Mouse (Mus musculus) heart, postnatal 0 days (tissue): ENCODE results near the gene Ube2f. TPM values are rescaled to one million over a fixed set of nuclear protein-coding genes. Genes with fewer than 3 reads are reported as not detected.

Source experiments
- ATAC-seq: fragments of 200-750 bp; cut with Nextera tagmentation; 2 replicates; pipeline ENCODE4 v1.8.0; 2017; ENCODE audit warnings: low read depth, moderate number of reproducible peaks, moderate library complexity; ENCODE audit not compliant: insufficient read depth
- DNase-seq: peaks from one replicate; pipeline ENCODE4 v3.0.0-alpha.2; 2016; ENCODE audit warnings: low spot score
- H3K27ac ChIP-seq: fragments of 300-500 bp; sonication (generic); 2 replicates; pipeline ENCODE4 v1.5.1; 2014; ENCODE audit warnings: low read depth, mild to moderate bottlenecking
- H3K27me3 ChIP-seq: fragments of 300-500 bp; sonication (generic); 2 replicates; pipeline ENCODE4 v1.6.1; 2014; ENCODE audit warnings: low read length, mixed read lengths; ENCODE audit not compliant: control insufficient read depth, insufficient read depth
- H3K36me3 ChIP-seq: fragments of 300-500 bp; sonication (generic); replicated peaks from 2 replicates; pipeline ENCODE4 v1.6.1; 2014; ENCODE audit warnings: low read length, mixed read lengths; ENCODE audit not compliant: control insufficient read depth, insufficient read depth
- H3K4me1 ChIP-seq: fragments of 300-500 bp; sonication (generic); 2 replicates; pipeline ENCODE4 v1.6.1; 2014; ENCODE audit warnings: antibody characterized with exemption; ENCODE audit not compliant: control insufficient read depth, insufficient read depth
- H3K4me2 ChIP-seq: fragments of 300-500 bp; sonication (generic); 2 replicates; pipeline ENCODE4 v1.6.1; 2014; ENCODE audit warnings: low read depth, mild to moderate bottlenecking, low read length, moderate library complexity
- H3K4me3 ChIP-seq: fragments of 300-500 bp; sonication (generic); 2 replicates; pipeline ENCODE4 v1.5.1; 2014; ENCODE audit warnings: low read depth, low read length
- H3K9ac ChIP-seq: fragments of 300-500 bp; sonication (generic); replicated peaks from 2 replicates; pipeline ENCODE4 v1.6.1; 2014; ENCODE audit warnings: low read depth, low read length, mixed read lengths
- H3K9me3 ChIP-seq: fragments of 300-500 bp; sonication (generic); replicated peaks from 2 replicates; pipeline ENCODE4 v1.6.1; 2016; ENCODE audit warnings: low read length; ENCODE audit not compliant: control insufficient read depth
- CTCF ChIP-seq: IDR thresholded peaks from 2 replicates; pipeline ENCODE4 v1.5.1; 2016; ENCODE audit warnings: antibody characterized with exemption, control low read depth, low read depth
- EP300 ChIP-seq: IDR thresholded peaks from 2 replicates; pipeline ENCODE4 v1.6.1; 2016; ENCODE audit warnings: antibody characterized with exemption, low read depth
- WGBS: fragments of 180-500 bp; shearing (Covaris S2); extraction: QIAGEN DNeasy Blood & Tissue Kit; methylation state at CpG from one replicate; pipeline ENCODE4 v1.1.7; 2014; 5-methylcytosine and 5-hydroxymethylcytosine counted together
- polyA plus RNA-seq: library from polyadenylated mRNA; unstranded; fragments of >200 nt; fragmentation: Nextera tagmentation; extraction: Ambion mirVana; gene quantifications from 2 replicates; pipeline ENCODE4 v1.2.1, GENCODE M21; 2015
- total RNA-seq: library from RNA; depleted of rRNA; stranded (reverse); fragments of >200 nt; gene quantifications from 2 replicates; pipeline ENCODE4 v1.2.3, GENCODE M21; 2014; ENCODE audit warnings: low replicate concordance; rRNA removed

Ube2f gene
- total and polyA plus RNA-seq, 2 experiments from 2014 or later, result 69.6 to 79.3 TPM

DNA sequence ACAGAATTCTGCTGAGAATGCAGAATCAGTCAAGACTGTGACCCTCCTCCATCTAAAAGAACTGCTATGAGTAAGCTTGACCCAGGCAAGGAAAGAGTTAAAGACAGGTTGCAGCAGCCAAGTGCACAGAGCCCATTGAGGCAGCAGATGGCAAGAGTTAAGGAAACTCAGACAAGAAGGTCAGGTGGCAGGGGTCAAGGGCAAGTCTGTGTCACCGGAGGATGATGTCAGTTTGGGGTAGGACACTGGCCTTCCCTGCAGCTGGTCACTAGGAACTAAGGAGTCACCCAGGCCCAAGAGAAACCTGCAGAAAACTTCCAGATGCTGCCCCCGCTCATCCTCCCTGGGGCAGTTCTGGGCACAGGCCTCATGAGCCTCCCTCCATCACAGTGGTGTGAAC is 74.5 kb downstream of the Ube2f start:
- ATAC-seq, result no peak
- Histone ChIP-seq H3K4me2 (no peak overlapping the region), H3K27me3 (no peaks in the 10 kb centered on the region), H3K27ac (no peak overlapping the region), H3K4me1 (peaks cover 12% of the 10 kb centered on the region), H3K4me3 (no peak overlapping the region), H3K36me3 (no peaks in the 10 kb centered on the region), H3K9ac (no peak overlapping the region), H3K9me3 (no peaks in the 10 kb centered on the region)
- WGBS, result 77% methylated on average over 2 of the region's 2 CpGs
- no peak for DNase-seq
- TF ChIP-seq CTCF, result no peak
- no peak for TF ChIP-seq EP300

DNA sequence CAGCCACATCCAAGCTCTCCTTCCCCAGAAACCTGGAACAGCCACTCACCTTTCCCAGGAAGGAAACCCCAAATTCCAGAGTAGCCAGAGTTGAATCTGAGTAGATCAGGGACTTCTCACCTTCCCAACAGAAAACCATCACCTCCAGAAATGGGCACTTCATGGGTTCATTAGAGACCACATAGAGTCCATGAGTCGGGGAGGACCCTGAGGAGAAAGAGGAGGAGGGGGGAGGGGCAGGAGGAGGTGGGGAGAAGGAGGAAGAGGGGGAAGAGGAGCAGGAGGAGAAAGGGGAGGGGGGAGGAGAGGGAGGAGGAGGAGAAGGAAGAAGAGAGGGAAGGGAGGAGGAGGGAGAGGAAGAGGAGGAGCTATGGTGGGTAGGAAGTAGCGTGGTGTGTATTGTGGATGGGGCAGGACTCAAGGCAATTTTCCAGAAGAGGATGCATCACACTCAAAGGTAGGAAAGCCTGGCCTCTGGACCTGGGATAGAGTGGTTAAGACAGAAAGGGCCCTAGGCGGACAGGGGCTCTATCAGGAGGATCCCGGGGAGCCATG is 75.5 kb downstream of the Ube2f start:
- no peak overlapping the region for H3K4me3 ChIP-seq
- no peak overlapping the region for H3K27ac ChIP-seq
- H3K27me3 ChIP-seq, result no peaks in the 10 kb centered on the region
- H3K9me3 ChIP-seq, result no peaks in the 10 kb centered on the region
- DNase-seq, result no peak
- peaks cover 12% of the 10 kb centered on the region for H3K4me1 ChIP-seq
- ATAC-seq, result no peak
- TF ChIP-seq CTCF, result no peak
- no peak for TF ChIP-seq EP300
- H3K4me2 ChIP-seq, result no peak overlapping the region
- 76% methylated on average over 4 of the region's 4 CpGs for WGBS
- H3K36me3 ChIP-seq, result no peaks in the 10 kb centered on the region
- H3K9ac ChIP-seq, result no peak overlapping the region

DNA sequence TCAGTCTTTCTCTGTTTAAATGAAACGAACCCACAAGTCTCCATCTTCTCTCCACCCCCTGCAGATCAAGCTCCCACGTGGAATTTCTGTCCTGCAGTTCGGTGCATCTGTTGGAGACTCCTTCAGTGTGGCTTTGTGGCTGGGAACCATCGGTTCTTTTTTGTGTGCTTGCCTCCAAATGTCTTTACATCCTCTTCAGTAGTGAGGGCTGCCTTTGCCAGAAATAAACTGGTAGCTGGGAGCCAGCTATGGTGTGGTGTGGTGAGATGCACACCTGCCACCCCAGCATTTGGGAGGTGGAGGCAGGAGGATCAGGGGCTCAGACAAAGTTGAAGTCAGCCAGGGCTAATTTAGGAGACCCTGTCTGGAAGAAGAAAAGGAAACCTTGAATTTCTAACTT is 82.0 kb downstream of the Ube2f start:
- no peak for ATAC-seq
- 62% methylated on average over 4 of the region's 4 CpGs for WGBS

DNA sequence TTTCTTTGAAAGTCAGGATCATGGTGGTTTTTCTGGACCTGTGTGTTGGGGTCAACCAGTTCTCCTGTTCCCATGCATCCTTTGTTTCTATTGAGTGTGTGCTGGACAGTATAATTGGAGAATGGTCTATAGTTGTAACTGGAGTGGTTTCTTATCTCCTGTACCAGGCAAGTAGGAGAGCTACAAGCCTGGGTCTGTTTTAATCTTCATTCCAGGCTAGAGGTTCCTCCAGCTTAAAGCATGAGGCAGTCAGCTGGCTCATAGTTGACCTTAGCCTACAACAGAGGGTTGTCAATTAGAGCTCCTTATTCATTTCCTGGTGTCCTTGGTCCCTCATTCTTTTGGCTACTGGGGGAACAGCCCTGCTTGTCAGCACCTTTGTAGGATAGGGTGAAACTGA is 83.5 kb downstream of the Ube2f start:
- no peak overlapping the region for H3K9ac ChIP-seq
- no peak overlapping the region for H3K4me3 ChIP-seq
- no peak for TF ChIP-seq EP300
- TF ChIP-seq CTCF, result no peak
- peak overlapping the region; percentile 59 for H3K27ac ChIP-seq
- no peak overlapping the region for H3K4me2 ChIP-seq
- DNase-seq, result peak; percentile 64
- H3K4me1 ChIP-seq, result peaks cover 13% of the 10 kb centered on the region
- H3K36me3 ChIP-seq, result no peaks in the 10 kb centered on the region
- ATAC-seq, result peak; percentile 79
- no peaks in the 10 kb centered on the region for H3K27me3 ChIP-seq
- no peaks in the 10 kb centered on the region for H3K9me3 ChIP-seq

More for the DNA sequence above, 82.0 kb downstream of the Ube2f start:
- Histone ChIP-seq H3K4me1 (peaks cover 13% of the 10 kb centered on the region), H3K9ac (no peak overlapping the region), H3K4me2 (no peak overlapping the region), H3K27me3 (no peaks in the 10 kb centered on the region), H3K36me3 (no peaks in the 10 kb centered on the region), H3K9me3 (no peaks in the 10 kb centered on the region), H3K27ac (no peak overlapping the region), H3K4me3 (no peak overlapping the region)
- DNase-seq, result no peak
- TF ChIP-seq EP300, result no peak
- TF ChIP-seq CTCF, result no peak

GRCm38 (mm10) chr1:91337355-91337754 is 87.3 kb downstream of the Ube2f start:
- H3K4me3 ChIP-seq, result no peak overlapping the region
- H3K27ac ChIP-seq, result no peak overlapping the region
- ATAC-seq, result no peak
- H3K9me3 ChIP-seq, result no peaks in the 10 kb centered on the region
- no peak for DNase-seq
- H3K4me1 ChIP-seq, result peaks cover 13% of the 10 kb centered on the region
- TF ChIP-seq CTCF, result no peak
- no peak for TF ChIP-seq EP300
- WGBS, result 90% methylated on average over 7 of the region's 7 CpGs
- H3K27me3 ChIP-seq, result peaks cover 5% of the 10 kb centered on the region
- H3K4me2 ChIP-seq, result no peak overlapping the region
- no peaks in the 10 kb centered on the region for H3K36me3 ChIP-seq
- no peak overlapping the region for H3K9ac ChIP-seq

Other genes with a start within 250 kb of the Ube2f start
- gene Rbm44, start 105.2 kb upstream of the Ube2f start, total RNA-seq, result 0.04 and 4.4 TPM in 2 replicates
- gene Rbm44, start 105.2 kb upstream of the Ube2f start, polyA plus RNA-seq, result 0.71 and 0.97 TPM in 2 replicates
- 46.7 and 59.5 TPM in 2 replicates for gene Ramp1, start 70.5 kb upstream of the Ube2f start, total RNA-seq
- gene Ramp1, start 70.5 kb upstream of the Ube2f start, polyA plus RNA-seq, result 62.4 and 65.5 TPM in 2 replicates
- gene Scly, start 48.0 kb downstream of the Ube2f start, total RNA-seq, result 14.0 and 18.5 TPM in 2 replicates
- gene Scly, start 48.0 kb downstream of the Ube2f start, polyA plus RNA-seq, result 9.6 and 10.0 TPM in 2 replicates
- gene Espnl, start 71.8 kb downstream of the Ube2f start, total RNA-seq, result 0.89 TPM in 1 of 2 replicates, not detected in the other
- gene Espnl, start 71.8 kb downstream of the Ube2f start, polyA plus RNA-seq, result 0.04 TPM in 1 of 2 replicates, not detected in the other
- gene Klhl30, start 100.7 kb downstream of the Ube2f start, total RNA-seq, result 78.6 and 83.2 TPM in 2 replicates
- gene Klhl30, start 100.7 kb downstream of the Ube2f start, polyA plus RNA-seq, result 64.0 and 68.6 TPM in 2 replicates
- 0.19 and 0.46 TPM in 2 replicates for gene Erfe, start 116.1 kb downstream of the Ube2f start, total RNA-seq
- gene Erfe, start 116.1 kb downstream of the Ube2f start, polyA plus RNA-seq, result 0.40 and 0.71 TPM in 2 replicates
- 58.1 and 70.5 TPM in 2 replicates for gene Ilkap, start 148.5 kb downstream of the Ube2f start, total RNA-seq
- gene Ilkap, start 148.5 kb downstream of the Ube2f start, polyA plus RNA-seq, result 71.4 and 75.1 TPM in 2 replicates
- gene Hes6, start 163.7 kb downstream of the Ube2f start, total RNA-seq, result 81.4 and 82.5 TPM in 2 replicates
- 61.0 and 64.3 TPM in 2 replicates for gene Hes6, start 163.7 kb downstream of the Ube2f start, polyA plus RNA-seq
- 11.1 and 14.0 TPM in 2 replicates for gene Per2, start 209.0 kb downstream of the Ube2f start, total RNA-seq
- 2.3 and 3.3 TPM in 2 replicates for gene Per2, start 209.0 kb downstream of the Ube2f start, polyA plus RNA-seq
- 2.0 and 3.4 TPM in 2 replicates for gene Traf3ip1, start 244.3 kb downstream of the Ube2f start, total RNA-seq
- 2.8 TPM in 2 replicates for gene Traf3ip1, start 244.3 kb downstream of the Ube2f start, polyA plus RNA-seq